Mouse (Mus musculus) bone marrow, adult 2 months (tissue): ENCODE measurements around the gene Hhipl1.

Source experiments
- CTCF ChIP-seq: fragments of 200-500 bp; IDR thresholded peaks from 2 replicates; pipeline ENCODE4 v1.5.1; 2011; ENCODE audit warnings: low read length, control low read depth; ENCODE audit not compliant: control insufficient read depth, insufficient read depth
- POLR2A ChIP-seq: fragments of 200-500 bp; IDR thresholded peaks from 2 replicates; pipeline ENCODE4 v1.6.1; 2011; ENCODE audit warnings: low read depth, mild to moderate bottlenecking, control low read depth, low read length, borderline replicate concordance; ENCODE audit not compliant: control insufficient read depth

- TF ChIP-seq CTCF (no peak), POLR2A (no peak)
Observed at GRCm38 (mm10) chr12:108365340-108365739, 59.3 kb downstream of the Hhipl1 start.
